Comparison of ENCODE assay signal across 9 mouse cellular contexts in genomic region chr13:53740981-53741380, GRCm38 (mm10).
"Had no signal": no experiment of that assay in that cellular context is flagged by ENCODE, and none has a peak within 500 bp of the region (broad histone marks: within the 10 kb centered on the region; RNA-seq: fewer than 3 reads in every experiment).

No protein-coding gene starts in this region.

- DNase-seq: kidney, postnatal 14 days; kidney, postnatal 4 days; left cerebral cortex, postnatal 4 days; liver, postnatal 0 days; lung, embryonic 14.5 days; retina, postnatal 1 day; right cerebral cortex, postnatal 25 days; spleen, adult 18-20 months; thymus, postnatal 25 days had no signal
